Mouse (Mus musculus) myocyte (in vitro differentiated cells): Measurements from ENCODE around the gene Pard3. TPM values are rescaled to one million over a fixed set of nuclear protein-coding genes. Genes with fewer than 3 reads are reported as not detected.

Experiments used
- H3K27me3 ChIP-seq: one replicate; pipeline ENCODE4 v1.6.1; 2011; ENCODE audit not compliant: control insufficient read depth, insufficient read depth, insufficient read length
- H3K36me3 ChIP-seq: one replicate; pipeline ENCODE4 v1.6.1; 2011; ENCODE audit not compliant: control insufficient read depth, insufficient read depth
- H3K4me2 ChIP-seq: one replicate; pipeline ENCODE4 v1.6.1; 2011; ENCODE audit warnings: low read depth, control low read depth
- H3K4me3 ChIP-seq: one replicate; pipeline ENCODE4 v1.5.1; 2011; ENCODE audit warnings: mild to moderate bottlenecking, control low read depth, moderate library complexity
- H3K79me2 ChIP-seq: one replicate; pipeline ENCODE4 v1.6.1; 2011; ENCODE audit not compliant: control insufficient read depth, insufficient read depth
- H3ac ChIP-seq: one replicate; pipeline ENCODE4 v1.6.1; 2011; ENCODE audit not compliant: control insufficient read depth, insufficient read length
- CEBPB ChIP-seq: IDR thresholded peaks from 2 replicates; pipeline ENCODE4 v1.6.1; 2011; ENCODE audit warnings: mild to moderate bottlenecking, moderate library complexity; ENCODE audit not compliant: poor library complexity, insufficient read depth, severe bottlenecking
- E2F4 ChIP-seq: IDR thresholded peaks from one replicate; pipeline ENCODE4 v1.6.1; 2011; ENCODE audit warnings: mild to moderate bottlenecking, control low read depth, moderate library complexity; ENCODE audit not compliant: insufficient read depth
- MAX ChIP-seq: IDR thresholded peaks from one replicate; pipeline ENCODE4 v1.6.1; 2011; ENCODE audit warnings: low read depth, mild to moderate bottlenecking, control low read depth
- MYOD1 ChIP-seq, 3 experiments: IDR thresholded peaks; one replicate each; pipeline ENCODE4 v1.6.1; 2011; ENCODE audit warnings: control low read depth in 2 of 3, low read depth in 2 of 3, mild to moderate bottlenecking in 2 of 3, moderate library complexity in 1 of 3; ENCODE audit not compliant: insufficient read length in 2 of 3, control insufficient read depth in 1 of 3
- MYOG ChIP-seq, 3 experiments: IDR thresholded peaks; one replicate each; pipeline ENCODE4 v1.6.1; 2011; ENCODE audit warnings: control low read depth in 2 of 3, low read depth in 2 of 3, mild to moderate bottlenecking in 2 of 3; ENCODE audit not compliant: insufficient read length in 2 of 3, control insufficient read depth in 1 of 3, insufficient read depth in 1 of 3
- POLR2A ChIP-seq: IDR thresholded peaks from one replicate; pipeline ENCODE4 v1.6.1; 2011; ENCODE audit warnings: low read depth, mild to moderate bottlenecking, control low read depth, moderate library complexity; ENCODE audit not compliant: insufficient read length
- POLR2AphosphoS2 ChIP-seq: IDR thresholded peaks from one replicate; pipeline ENCODE4 v1.6.1; 2011; ENCODE audit warnings: low read depth, control low read depth; ENCODE audit not compliant: insufficient read length
- REST ChIP-seq: IDR thresholded peaks from one replicate; pipeline ENCODE4 v1.6.1; 2011; ENCODE audit warnings: mild to moderate bottlenecking, control low read depth, moderate library complexity; ENCODE audit not compliant: insufficient read depth, insufficient read length
- SRF ChIP-seq: IDR thresholded peaks from one replicate; pipeline ENCODE4 v1.6.1; 2011; ENCODE audit warnings: low read depth; ENCODE audit not compliant: control insufficient read depth, insufficient read length
- TCF12 ChIP-seq: IDR thresholded peaks from one replicate; pipeline ENCODE4 v1.6.1; 2011; ENCODE audit warnings: mild to moderate bottlenecking, control low read depth; ENCODE audit not compliant: poor library complexity, insufficient read depth, severe bottlenecking
- TCF3 ChIP-seq: IDR thresholded peaks from one replicate; pipeline ENCODE4 v1.6.1; 2011; ENCODE audit warnings: low read depth, control low read depth; ENCODE audit not compliant: insufficient read length
- USF1 ChIP-seq: IDR thresholded peaks from one replicate; pipeline ENCODE4 v1.6.1; 2011; ENCODE audit warnings: low read depth, mild to moderate bottlenecking, control low read depth, moderate library complexity
- polyA plus RNA-seq: library from polyadenylated mRNA; unstranded; fragments of >200 nt; fragmentation: generic; extraction: Trizol; gene quantifications from one replicate; pipeline ENCODE4 v1.2.1, GENCODE M21; 2012; ENCODE audit warnings: missing spikeins

The Pard3 gene
- polyA plus RNA-seq, 1 experiment, result 24.3 TPM

- no peak overlapping the region for H3ac ChIP-seq
- H3K79me2 ChIP-seq, result peaks cover 57% of the 10 kb centered on the region
- H3K36me3 ChIP-seq, result no peaks in the 10 kb centered on the region
- TF ChIP-seq E2F4 (no peak), REST (no peak), CEBPB (no peak), MYOG (IDR thresholded peaks at IDR 0.05; ENCODE audit: control insufficient read depth in 1 of 3, insufficient read depth in 1 of 3, insufficient read length in 2 of 3, low read depth in 2 of 3) (no peak), POLR2A (no peak), SRF (no peak), MYOD1 (IDR thresholded peaks at IDR 0.05; ENCODE audit: control insufficient read depth in 1 of 3, insufficient read length in 2 of 3, low read depth in 2 of 3) (no peak), TCF3 (no peak), USF1 (no peak), MAX (no peak), POLR2AphosphoS2 (no peak), TCF12 (no peak)
- no peaks in the 10 kb centered on the region for H3K27me3 ChIP-seq
- no peak overlapping the region for H3K4me3 ChIP-seq
- no peak overlapping the region for H3K4me2 ChIP-seq
Measured at GRCm38 (mm10) chr8:127173483-127173882, 109.8 kb downstream of the Pard3 start.

DNA sequence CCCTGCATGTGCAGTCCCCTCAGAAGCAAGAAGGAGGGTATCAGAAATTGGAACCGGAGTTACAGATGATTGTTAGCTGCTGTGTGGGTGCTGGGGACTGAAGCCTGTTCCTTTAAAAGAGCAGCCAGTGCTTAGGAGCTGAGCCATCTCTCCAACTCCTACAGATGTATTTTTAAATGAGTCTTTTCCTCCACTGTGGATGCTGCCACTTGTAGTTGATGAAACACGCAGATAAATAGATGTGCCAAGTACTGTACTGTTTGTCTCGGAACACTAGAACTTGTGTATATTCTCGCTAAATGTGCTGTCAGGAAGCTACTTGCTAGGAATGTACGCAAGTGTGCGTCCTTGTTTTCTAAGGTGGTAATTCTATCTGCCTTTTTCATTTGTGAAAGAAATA is 110.7 kb downstream of the Pard3 start:
- Histone ChIP-seq H3K27me3 (no peaks in the 10 kb centered on the region), H3ac (no peak overlapping the region), H3K4me3 (no peak overlapping the region), H3K4me2 (no peak overlapping the region), H3K36me3 (no peaks in the 10 kb centered on the region), H3K79me2 (peaks cover 60% of the 10 kb centered on the region)
- no peak for TF ChIP-seq TCF3
- no peak for TF ChIP-seq CEBPB
- no peak for TF ChIP-seq POLR2AphosphoS2
- no peak for TF ChIP-seq SRF
- TF ChIP-seq USF1, result no peak
- no peak for TF ChIP-seq POLR2A
- TF ChIP-seq MAX, result no peak
- no peak for TF ChIP-seq E2F4
- TF ChIP-seq MYOG (IDR thresholded peaks at IDR 0.05; ENCODE audit: control insufficient read depth in 1 of 3, insufficient read depth in 1 of 3, insufficient read length in 2 of 3, low read depth in 2 of 3), result no peak
- no peak for TF ChIP-seq MYOD1 (IDR thresholded peaks at IDR 0.05; ENCODE audit: control insufficient read depth in 1 of 3, insufficient read length in 2 of 3, low read depth in 2 of 3)
- no peak for TF ChIP-seq REST
- no peak for TF ChIP-seq TCF12

DNA sequence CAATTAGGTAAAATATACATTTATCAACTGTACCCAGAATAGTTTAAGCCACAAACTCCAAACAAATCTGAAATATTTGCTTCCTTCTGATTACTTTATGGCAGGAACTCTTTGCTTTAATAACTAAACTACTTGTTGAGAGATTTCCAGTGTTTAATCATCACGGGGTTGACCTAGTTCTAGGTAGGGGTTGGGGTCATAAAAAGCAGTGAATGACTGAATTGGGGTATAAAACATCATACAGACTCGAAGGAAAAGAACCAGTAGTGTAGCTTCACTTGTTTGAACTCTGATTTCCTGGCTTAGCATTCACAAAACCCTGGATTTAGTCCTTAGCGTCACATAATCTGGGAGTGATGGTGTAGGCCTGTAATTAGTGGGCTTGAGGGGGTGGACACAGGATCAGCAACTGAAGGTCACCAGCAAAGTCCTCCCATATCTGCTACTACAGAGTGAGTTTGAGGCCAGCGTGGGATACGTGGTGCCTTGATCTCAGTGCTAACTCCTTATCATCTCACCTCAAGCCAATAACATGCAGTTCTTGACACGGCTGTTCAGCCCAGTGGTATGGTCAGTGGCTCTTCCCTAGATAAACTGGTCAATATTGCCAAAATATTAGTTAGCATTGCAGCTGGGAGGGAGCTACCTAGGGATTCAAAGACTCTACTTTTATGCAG is 111.6 kb downstream of the Pard3 start:
- Histone ChIP-seq H3K36me3 (no peaks in the 10 kb centered on the region), H3K79me2 (peaks cover 69% of the 10 kb centered on the region), H3K27me3 (no peaks in the 10 kb centered on the region), H3K4me3 (no peak overlapping the region), H3ac (no peak overlapping the region), H3K4me2 (no peak overlapping the region)
- no peak for TF ChIP-seq REST
- TF ChIP-seq E2F4, result no peak
- no peak for TF ChIP-seq SRF
- no peak for TF ChIP-seq POLR2A
- no peak for TF ChIP-seq MAX
- TF ChIP-seq MYOD1 (IDR thresholded peaks at IDR 0.05; ENCODE audit: control insufficient read depth in 1 of 3, insufficient read length in 2 of 3, low read depth in 2 of 3), result no peak
- TF ChIP-seq USF1, result no peak
- no peak for TF ChIP-seq CEBPB
- no peak for TF ChIP-seq POLR2AphosphoS2

DNA sequence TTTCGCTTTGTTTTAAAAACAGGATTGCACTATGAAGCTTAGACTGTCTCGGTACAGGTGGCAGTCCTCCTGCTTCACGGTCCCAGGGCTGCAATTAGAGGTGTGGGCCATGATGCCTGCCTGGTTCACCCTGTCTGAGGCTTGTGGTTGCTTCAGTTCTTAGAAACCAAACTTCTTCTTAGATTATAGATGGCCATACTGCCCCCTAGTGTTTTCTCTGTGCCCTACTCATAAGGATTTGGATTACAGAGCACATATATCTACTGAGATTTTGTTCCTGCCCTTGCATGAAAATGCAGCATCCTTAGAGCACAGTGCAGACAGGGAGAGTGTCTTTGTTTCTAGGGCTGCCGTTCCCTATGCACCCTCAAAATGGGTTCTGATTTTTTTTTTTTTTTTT is 114.9 kb downstream of the Pard3 start:
- Histone ChIP-seq H3K79me2 (peaks cover 58% of the 10 kb centered on the region), H3K4me3 (no peak overlapping the region), H3K36me3 (no peaks in the 10 kb centered on the region), H3K4me2 (no peak overlapping the region), H3K27me3 (no peaks in the 10 kb centered on the region), H3ac (no peak overlapping the region)
- TF ChIP-seq TCF12 (no peak), REST (no peak), CEBPB (no peak), USF1 (no peak), POLR2A (no peak), MYOG (IDR thresholded peaks at IDR 0.05; ENCODE audit: control insufficient read depth in 1 of 3, insufficient read depth in 1 of 3, insufficient read length in 2 of 3, low read depth in 2 of 3) (no peak), SRF (no peak)

DNA sequence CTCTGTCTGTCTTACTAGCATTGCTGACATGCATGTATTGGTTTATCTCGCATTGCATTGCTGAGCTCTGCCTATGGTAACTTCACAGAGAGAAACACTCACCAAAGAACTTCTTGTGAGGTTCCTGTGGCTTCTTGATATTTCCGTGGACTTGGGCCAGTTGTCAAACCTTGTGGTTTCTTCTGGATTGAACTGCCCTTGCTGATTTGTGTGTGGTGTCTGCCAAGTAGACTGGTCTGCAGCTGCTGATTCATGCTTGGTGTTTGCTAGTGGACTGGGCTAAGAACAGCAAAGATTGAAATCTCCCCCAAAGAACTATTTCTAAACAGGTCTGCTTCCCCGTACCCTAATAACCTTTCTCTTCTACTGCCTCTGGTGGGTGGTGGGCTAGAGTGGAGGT is 117.6 kb downstream of the Pard3 start:
- TF ChIP-seq MYOD1 (IDR thresholded peaks at IDR 0.05; ENCODE audit: control insufficient read depth in 1 of 3, insufficient read length in 2 of 3, low read depth in 2 of 3), result peak in 2 of 3 experiments; percentile 32 to 51
- no peak for TF ChIP-seq USF1
- TF ChIP-seq MYOG (IDR thresholded peaks at IDR 0.05; ENCODE audit: control insufficient read depth in 1 of 3, insufficient read depth in 1 of 3, insufficient read length in 2 of 3, low read depth in 2 of 3), result peak in 1 of 3 experiments; percentile 33
- no peak for TF ChIP-seq MAX
- no peak for TF ChIP-seq TCF3
- no peak for TF ChIP-seq REST
- no peak for TF ChIP-seq POLR2AphosphoS2
- no peak for TF ChIP-seq E2F4
- TF ChIP-seq CEBPB, result 0 out of 2 replicates have a peak, but pooled peaks have one; percentile 20
- TF ChIP-seq SRF, result no peak
- peak; percentile 9 for TF ChIP-seq TCF12
- H3K27me3 ChIP-seq, result no peaks in the 10 kb centered on the region
- H3K4me3 ChIP-seq, result no peak overlapping the region
- H3K79me2 ChIP-seq, result peaks cover 50% of the 10 kb centered on the region
- H3ac ChIP-seq, result no peak overlapping the region
- peak overlapping the region; percentile 36 for H3K4me2 ChIP-seq
- H3K36me3 ChIP-seq, result no peaks in the 10 kb centered on the region
